Mouse (Mus musculus) urinary bladder, adult 18-20 months (tissue): ENCODE data around the gene Gm44579.
A peak's percentile ranks its signal among the peaks of the same experiment; 100 is the strongest.

Experiments
- DNase-seq, 2 experiments: peaks; one replicate each; pipeline ENCODE4 v3.0.0; 2022; ENCODE audit warnings: low spot score in 2 of 2, mixed read lengths in 2 of 2

Gm44579 gene

GRCm38 (mm10) chr15:98220877-98221276, at the start of gene Gm44579, which contains the start of gene Olfr287:
Gene Gm44579, minus strand, starts transcription at chr15:98220977.
Gene Olfr287, minus strand, starts transcription at chr15:98221056.
- DNase-seq: no peak

- DNase-seq: no peak
Observed at GRCm38 (mm10) chr15:98257776-98258175, 37.0 kb upstream of the Gm44579 start.

- no peak for DNase-seq
Observed at GRCm38 (mm10) chr15:98257193-98257592, 36.4 kb upstream of the Gm44579 start, which contains the start of gene H1fnt. Gene H1fnt, minus strand, starts transcription at chr15:98257293.

DNA sequence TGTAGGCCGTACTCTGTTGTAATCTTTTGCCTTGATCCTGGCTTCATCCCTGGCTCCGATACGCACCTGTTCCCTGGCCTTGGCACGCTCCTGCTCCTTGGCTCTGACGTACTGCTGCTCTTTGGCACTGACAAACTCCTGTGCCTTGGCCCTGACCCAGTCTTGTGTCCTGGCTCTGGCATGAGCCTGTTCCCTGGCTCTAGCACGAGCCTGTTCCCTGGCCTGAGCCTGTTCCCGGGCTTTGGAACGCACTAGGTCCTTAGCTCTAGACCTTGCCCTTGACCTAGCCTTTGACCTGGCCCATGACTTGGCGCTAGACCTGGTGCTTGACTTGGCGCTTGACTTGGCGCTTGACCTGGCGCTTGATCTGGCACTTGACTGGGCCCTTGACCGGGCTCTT, 35.5 kb upstream of the Gm44579 start:
- DNase-seq: no peak

DNA sequence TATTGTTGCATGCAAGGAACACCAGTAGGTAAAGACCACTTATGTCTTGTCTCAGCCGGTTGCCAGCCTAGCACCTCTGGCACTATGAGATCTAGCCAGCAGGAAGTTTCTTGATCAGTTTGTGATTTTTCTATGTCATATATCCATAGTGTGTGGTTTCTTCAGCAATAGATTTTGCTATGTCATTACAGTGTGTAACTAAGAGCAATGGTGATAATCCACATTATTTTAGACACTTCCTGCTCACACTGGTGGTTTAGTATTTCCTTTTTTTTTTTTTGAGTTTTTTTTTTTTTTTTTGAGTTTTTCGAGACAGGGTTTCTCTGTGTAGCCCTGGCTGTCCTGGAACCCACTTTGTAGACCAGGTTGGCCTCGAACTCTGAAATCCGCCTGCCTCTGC, 14.7 kb upstream of the Gm44579 start:
- no peak for DNase-seq

- DNase-seq: no peak
Observed at GRCm38 (mm10) chr15:98234350-98234749, 13.6 kb upstream of the Gm44579 start, which contains the start of gene Olfr286. Gene Olfr286, minus strand, starts transcription at chr15:98234450.

DNA sequence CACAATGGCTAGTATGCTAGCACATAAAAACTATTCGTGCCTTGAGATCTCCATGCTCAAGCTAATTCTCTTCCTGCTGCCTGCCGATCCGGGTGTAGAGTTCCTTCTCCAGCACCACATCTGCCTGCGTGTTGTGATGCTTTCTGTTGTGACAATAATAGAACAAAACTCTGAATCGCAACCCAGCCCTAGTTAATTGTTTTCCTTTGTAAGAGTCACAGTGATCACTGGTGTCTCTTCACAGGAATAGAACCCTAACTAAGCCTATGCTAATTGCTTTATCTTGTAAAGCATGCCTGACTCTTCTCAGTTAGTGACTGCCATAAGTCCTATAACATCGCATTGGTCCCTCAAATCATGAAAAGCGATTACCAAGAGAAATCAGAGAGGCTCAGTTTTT, 5.3 kb upstream of the Gm44579 start:
- DNase-seq: no peak

DNA sequence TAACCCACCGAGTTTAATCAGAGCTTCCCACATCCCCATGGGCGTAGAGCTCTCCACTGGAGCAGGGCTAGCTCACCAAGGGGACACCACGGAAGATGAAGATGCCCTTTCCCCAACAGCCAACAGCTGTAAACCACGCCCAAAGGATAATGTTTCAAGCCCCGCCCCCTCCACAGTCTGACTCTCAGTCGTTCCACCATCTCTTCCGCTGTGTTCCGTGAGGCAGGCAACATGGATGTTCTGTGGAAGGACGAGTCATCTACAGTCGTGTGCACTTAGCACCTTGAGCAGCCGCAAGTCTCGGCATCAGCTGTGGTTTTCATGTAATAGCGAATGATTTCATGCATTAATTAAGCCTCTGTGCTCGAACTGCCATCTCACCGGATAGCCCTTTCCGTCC, 4.8 kb upstream of the Gm44579 start:
- DNase-seq: no peak

DNA sequence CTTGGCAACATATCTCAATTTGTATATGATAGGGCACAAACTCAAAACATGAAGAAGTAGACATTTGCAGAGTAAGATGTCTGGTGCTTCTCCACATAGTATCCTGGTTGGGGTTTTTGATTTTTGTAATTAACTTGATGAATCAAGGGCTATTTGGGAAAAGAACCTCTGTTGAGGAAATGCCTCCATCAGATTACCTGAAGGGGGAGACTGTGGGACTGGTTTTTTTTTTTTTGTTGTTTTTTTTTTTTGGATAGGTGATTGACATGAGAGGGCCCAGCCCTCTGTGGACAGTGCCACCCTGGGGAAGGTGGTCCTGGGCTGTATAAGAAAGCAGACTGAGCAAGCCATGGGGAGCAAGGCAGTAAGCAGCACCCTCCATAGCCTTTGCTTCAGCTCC, 1.6 kb upstream of the Gm44579 start:
- no peak for DNase-seq

- no peak for DNase-seq
Observed at GRCm38 (mm10) chr15:98214130-98214529, 6.6 kb downstream of the Gm44579 start.

- no peak for DNase-seq
Observed at GRCm38 (mm10) chr15:98213336-98213870, 7.4 kb downstream of the Gm44579 start.

DNA sequence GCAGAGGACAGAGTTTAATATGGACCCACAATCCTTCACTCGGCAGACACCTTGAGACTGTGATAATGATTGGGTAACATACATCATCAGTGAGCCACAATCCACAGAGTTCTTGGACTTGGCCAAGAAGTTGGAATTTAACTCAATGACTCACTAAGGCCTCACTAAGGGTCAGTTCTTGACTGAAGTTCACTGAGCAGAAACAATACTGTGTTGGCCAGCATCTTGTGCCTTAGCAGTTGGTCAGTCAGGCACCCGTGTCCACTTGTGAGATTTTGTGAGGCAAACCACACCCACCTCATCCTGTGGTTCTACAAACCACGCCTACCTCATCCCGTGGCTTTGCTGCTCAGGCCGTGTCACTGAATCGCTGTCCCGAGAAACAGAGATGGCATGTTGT, 11.1 kb downstream of the Gm44579 start:
- no peak for DNase-seq

- DNase-seq: no peak
Observed at GRCm38 (mm10) chr15:98195442-98195841, 25.3 kb downstream of the Gm44579 start, which contains the start of gene Olfr288. Gene Olfr288, minus strand, starts transcription at chr15:98195542.

DNA sequence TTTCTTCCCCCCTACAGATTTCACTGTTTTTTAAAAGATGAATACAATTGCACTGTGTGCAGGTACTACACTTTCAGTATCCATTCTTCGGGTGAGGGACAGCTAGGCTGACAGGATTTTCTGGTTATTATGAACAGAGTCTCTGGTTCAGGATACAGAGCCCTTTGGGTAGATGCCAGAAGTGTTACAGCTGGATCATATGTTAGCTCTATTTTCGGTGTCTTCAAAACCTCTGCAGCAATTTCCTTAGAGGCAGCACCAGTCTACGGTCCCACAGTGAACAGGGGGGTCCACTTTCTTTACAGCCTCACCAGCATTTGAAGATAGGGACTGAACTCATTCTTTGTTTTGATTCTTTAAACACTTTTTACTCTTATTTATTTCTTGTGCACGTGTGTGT, 36.3 kb downstream of the Gm44579 start:
- no peak for DNase-seq

DNA sequence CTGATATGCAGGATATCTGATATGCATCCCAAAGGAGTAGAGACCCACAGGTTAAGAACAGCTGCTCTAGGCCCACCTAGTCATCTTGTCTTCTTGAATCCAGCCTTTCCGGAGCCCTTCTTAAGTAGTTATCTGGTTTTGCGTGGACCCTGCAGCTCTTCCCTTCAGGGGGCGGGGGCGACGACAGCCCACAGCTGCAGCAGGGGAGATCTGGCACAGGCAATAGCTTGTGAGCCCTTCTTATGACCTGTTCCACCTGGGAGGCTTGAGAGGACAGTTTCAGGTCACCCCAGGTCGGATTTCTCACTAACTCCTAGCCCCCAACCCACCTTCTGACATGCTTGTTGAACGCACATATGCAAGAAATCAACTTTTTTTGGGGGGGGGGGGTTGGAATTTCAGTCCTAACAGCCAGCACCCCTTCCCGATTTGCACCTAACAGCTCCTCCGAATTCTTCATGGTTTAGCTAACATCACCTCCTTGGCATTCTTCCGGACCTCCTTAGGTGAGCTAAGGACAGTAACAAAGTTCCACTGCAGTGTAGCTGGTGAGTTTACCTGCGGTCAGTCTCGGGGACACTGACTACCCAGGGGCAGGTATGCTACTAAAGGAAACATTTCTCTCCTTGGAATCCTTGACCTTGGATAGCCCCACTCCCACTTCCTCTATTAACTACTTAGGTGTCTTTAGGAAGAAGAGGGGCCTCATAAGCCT, 38.8 kb downstream of the Gm44579 start:
- no peak for DNase-seq

DNA sequence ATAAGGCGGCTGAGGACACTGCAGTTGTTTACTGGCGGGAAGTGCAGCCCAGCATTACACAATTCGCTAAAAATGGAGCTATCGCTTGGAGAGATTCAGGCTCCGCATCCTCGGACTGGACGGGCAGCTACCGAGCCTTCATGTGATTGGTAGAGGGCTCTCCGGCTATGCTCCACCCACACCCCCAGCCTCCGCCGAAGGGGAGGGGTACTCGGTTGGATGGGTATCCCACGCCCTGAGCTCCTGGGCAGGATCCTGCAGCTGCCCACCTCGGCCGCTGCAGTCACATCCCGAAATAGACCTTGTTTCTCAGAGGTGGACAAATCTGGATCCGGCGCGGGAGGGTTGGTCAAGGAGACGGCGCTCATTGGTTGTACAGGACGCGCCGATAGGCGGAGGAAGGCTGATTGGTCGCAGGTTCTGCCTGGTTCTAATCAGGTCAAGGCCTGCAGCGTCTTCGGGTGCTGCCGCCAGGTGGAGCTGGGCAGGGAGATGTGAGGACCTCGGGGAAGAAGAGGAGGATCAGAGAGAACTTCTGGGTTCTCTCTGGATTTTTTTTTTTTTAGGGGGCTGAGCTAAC, 39.6 kb downstream of the Gm44579 start:
- peak; percentile 87 to 93 for DNase-seq

DNA sequence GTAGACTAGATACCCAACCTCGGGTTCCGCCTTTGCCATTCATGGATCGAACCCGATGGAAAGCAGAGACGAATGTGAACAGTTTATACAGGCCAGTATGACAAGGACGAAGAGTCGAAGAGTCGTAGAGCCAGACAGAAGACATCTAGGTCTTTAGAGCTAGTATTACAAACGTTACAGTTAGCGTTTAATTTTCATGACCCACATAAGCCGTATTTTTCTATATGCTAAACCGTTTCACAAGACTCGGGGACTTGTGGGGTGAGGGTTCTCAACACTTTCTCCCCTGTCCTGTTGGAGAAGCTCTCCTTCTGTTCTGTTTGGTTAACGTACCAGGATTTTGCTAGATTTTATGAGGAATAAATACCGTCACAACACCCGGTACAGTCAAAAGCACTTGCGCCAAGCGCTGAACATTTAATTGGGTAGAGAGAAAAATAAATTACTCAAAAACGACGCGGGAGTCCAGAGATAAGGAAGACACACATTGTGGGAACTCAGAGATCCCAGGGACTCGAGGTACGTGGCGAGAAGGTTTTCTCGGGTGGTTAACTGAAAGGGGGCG, 40.1 kb downstream of the Gm44579 start:
- DNase-seq: no peak

DNA sequence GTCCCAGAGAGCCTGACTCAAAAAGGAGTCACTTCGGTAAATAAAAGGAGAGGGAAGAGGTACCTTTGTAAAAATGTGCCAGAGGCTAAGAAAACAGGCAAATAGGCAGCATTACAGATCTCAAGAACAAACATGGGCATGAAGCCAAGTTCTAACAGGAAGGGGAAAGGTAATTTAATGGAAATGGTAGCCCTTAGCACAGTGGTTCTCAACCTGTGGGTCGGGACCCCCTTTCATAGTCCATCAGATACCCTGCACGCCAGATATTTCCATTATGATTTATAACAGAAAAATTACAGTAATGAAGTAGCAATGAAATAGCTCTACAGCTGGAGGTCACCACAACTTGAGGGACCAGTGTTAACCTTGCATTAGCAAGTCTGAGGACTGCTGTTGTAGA, 43.5 kb downstream of the Gm44579 start:
- no peak for DNase-seq

DNA sequence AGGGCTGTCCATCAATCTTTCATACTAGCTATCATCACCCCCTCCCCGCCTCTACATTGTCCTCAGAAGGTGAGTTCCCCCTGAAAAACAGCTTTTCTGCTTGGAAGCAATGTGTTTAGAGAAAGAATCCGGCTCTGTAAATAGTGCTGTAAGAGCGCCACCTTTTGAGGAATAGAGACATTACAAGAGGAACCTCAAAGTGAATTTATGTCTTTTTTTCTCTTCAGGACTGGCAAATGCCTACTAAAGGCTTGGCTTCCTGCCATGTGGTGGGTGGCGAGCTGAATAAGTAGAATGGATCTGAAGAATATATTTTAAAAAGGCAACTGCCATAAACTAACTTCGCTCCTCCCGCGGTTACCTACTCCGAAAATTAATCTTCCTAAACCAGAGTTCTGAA, 47.0 kb downstream of the Gm44579 start:
- DNase-seq: no peak

GRCm38 (mm10) chr15:98172113-98172512, 48.7 kb downstream of the Gm44579 start:
- DNase-seq: no peak

- no peak for DNase-seq
Observed at GRCm38 (mm10) chr15:98170917-98171316, 49.9 kb downstream of the Gm44579 start.

GRCm38 (mm10) chr15:98170365-98170764, 50.4 kb downstream of the Gm44579 start:
- no peak for DNase-seq

- no peak for DNase-seq
Observed at GRCm38 (mm10) chr15:98168622-98169004, 52.2 kb downstream of the Gm44579 start.
